Comparison of ENCODE assay signal across 8 mouse cellular contexts in the genomic region with DNA sequence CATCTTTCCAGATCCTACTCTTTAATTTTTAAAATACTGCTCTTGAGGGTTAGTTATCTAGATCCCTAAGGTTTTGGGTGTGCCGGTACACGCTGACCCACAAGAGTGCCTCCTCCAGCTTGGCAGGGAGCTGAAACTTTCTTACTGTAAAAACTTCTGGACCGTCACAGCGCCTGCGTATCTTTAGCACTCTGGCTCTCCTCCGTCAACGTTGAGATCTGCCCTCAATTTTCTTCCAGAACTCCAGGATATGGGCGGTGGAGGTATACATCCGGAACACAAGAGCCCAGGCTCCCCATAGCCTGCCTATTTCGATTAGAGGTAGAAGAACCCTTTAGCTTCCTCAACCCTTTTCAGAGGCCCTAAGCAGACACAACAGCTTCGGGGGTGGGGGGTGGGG. TPM values are rescaled to one million over a fixed set of nuclear protein-coding genes. Genes with fewer than 3 reads are reported as not detected.
A peak's percentile ranks its signal among the peaks of the same experiment; 100 is the strongest.
DNase-seq lines count a peak whose midpoint lies in the region; ATAC-seq and TF ChIP-seq lines count a peak whose summit lies in the region.

No protein-coding gene starts in this region.

- peak overlapping the region; percentile 100 for H3K4me2 ChIP-seq in heart, embryonic 12.5 days
- peak overlapping the region; percentile 99 for H3K4me2 ChIP-seq in limb, embryonic 12.5 days
- H3K4me2 ChIP-seq in midbrain, embryonic 16.5 days (ENCODE audit: low read length) = peak overlapping the region; percentile 98

- TF ChIP-seq CTCF in gastrocnemius, adult 2 months (IDR thresholded peaks at IDR 0.05) = no peak
- TF ChIP-seq CTCF in left cerebral cortex, adult 2 months (IDR thresholded peaks at IDR 0.05) = no peak

- WGBS in heart, embryonic 12.5 days = 19% methylated on average over 11 of the region's 11 CpGs
- 36% methylated on average over 11 of the region's 11 CpGs for WGBS in limb, embryonic 12.5 days
- 35% methylated on average over 11 of the region's 11 CpGs for WGBS in midbrain, embryonic 16.5 days

- peak; percentile 27 for ATAC-seq in heart, embryonic 12.5 days (ENCODE audit: insufficient number of reproducible peaks, low FRiP score)
- peak; percentile 4; the same call in 1 of the 2 replicates for ATAC-seq in limb, embryonic 12.5 days (ENCODE audit: insufficient number of reproducible peaks, insufficient read depth, low FRiP score, low TSS enrichment, low read depth)
- peak; percentile 10; the same call in 1 of the 2 replicates for ATAC-seq in midbrain, embryonic 16.5 days

- peaks cover 18% of the 10 kb centered on the region for H3K27me3 ChIP-seq in heart, embryonic 12.5 days (replicated peaks)
- H3K27me3 ChIP-seq in limb, embryonic 12.5 days = peaks cover 26% of the 10 kb centered on the region
- H3K27me3 ChIP-seq in midbrain, embryonic 16.5 days (ENCODE audit: control insufficient read depth, insufficient read depth, low read depth, low read length) = peaks cover 3% of the 10 kb centered on the region; the same call in 1 of the 2 replicates

- no peak for DNase-seq in gastrocnemius, adult 2 months
- DNase-seq in gastrocnemius, adult 8-10 months (ENCODE audit: low spot score in 2 of 2) = no peak
- DNase-seq in left cerebral cortex, postnatal 25 days (ENCODE audit: low spot score in 2 of 2) = no peak
- no peak for DNase-seq in left cerebral cortex, adult 2 months (ENCODE audit: extremely low spot score in 1 of 2, low spot score in 2 of 2)
- DNase-seq in natural killer cell, adult 2 months (ENCODE audit: low spot score in 2 of 2) = no peak

- intact Hi-C loops in gastrocnemius, adult 2 months (cut with DNase I) = loop anchor here (10.0 kb wide), 1 partner anchor 215 kb away; no protein-coding TSS in a partner anchor
- intact Hi-C loops in left cerebral cortex, postnatal 25 days (cut with DNase I) = loop anchor here (5.0 kb wide), 1 partner anchor 208 kb away; no protein-coding TSS in a partner anchor
- intact Hi-C loops in left cerebral cortex, adult 2 months (cut with DNase I) = loop anchor here (2.0 to 5.0 kb wide), 2 partner anchors 71 to 223 kb away; no protein-coding TSS in a partner anchor

- peaks cover 5% of the 10 kb centered on the region; the same call in 1 of the 2 replicates for H3K9me3 ChIP-seq in heart, embryonic 12.5 days (replicated peaks)
- H3K9me3 ChIP-seq in limb, embryonic 12.5 days = 0 out of 2 replicates have a peak, but pooled peaks cover 6% of the 10 kb centered on the region
- no peaks in the 10 kb centered on the region for H3K9me3 ChIP-seq in midbrain, embryonic 16.5 days (replicated peaks; ENCODE audit: control insufficient read depth, low read length, poor library complexity, severe bottlenecking)

- H3K4me3 ChIP-seq in gastrocnemius, adult 2 months = peak overlapping the region; percentile 73
- H3K4me3 ChIP-seq in heart, embryonic 12.5 days = peak overlapping the region; percentile 63
- H3K4me3 ChIP-seq in limb, embryonic 12.5 days (replicated peaks) = peak overlapping the region; percentile 58
- peak overlapping the region; percentile 56; the same call in 1 of the 2 replicates for H3K4me3 ChIP-seq in midbrain, embryonic 16.5 days (ENCODE audit: low read depth, low read length)
- H3K4me3 ChIP-seq in left cerebral cortex, adult 2 months = no peak overlapping the region

- no peak overlapping the region for H3K27ac ChIP-seq in gastrocnemius, adult 2 months
- no peak overlapping the region for H3K27ac ChIP-seq in heart, embryonic 12.5 days (ENCODE audit: poor library complexity, severe bottlenecking)
- no peak overlapping the region for H3K27ac ChIP-seq in limb, embryonic 12.5 days
- H3K27ac ChIP-seq in midbrain, embryonic 16.5 days (ENCODE audit: low read length) = no peak overlapping the region
- no peak overlapping the region for H3K27ac ChIP-seq in left cerebral cortex, adult 2 months

- 0 out of 2 replicates have a peak overlapping the region, but pooled peaks have one; percentile 73 for H3K9ac ChIP-seq in heart, embryonic 12.5 days
- H3K9ac ChIP-seq in limb, embryonic 12.5 days (replicated peaks) = no peak overlapping the region; the same call in 1 of the 2 replicates
- H3K9ac ChIP-seq in midbrain, embryonic 16.5 days (ENCODE audit: low read depth, low read length) = no peak overlapping the region

- no peaks in the 10 kb centered on the region for H3K36me3 ChIP-seq in heart, embryonic 12.5 days
- no peaks in the 10 kb centered on the region for H3K36me3 ChIP-seq in limb, embryonic 12.5 days
- H3K36me3 ChIP-seq in midbrain, embryonic 16.5 days (ENCODE audit: control insufficient read depth, insufficient read depth, low read length) = no peaks in the 10 kb centered on the region

- peaks cover 30% of the 10 kb centered on the region for H3K4me1 ChIP-seq in heart, embryonic 12.5 days (replicated peaks)
- H3K4me1 ChIP-seq in limb, embryonic 12.5 days (replicated peaks) = peaks cover 20% of the 10 kb centered on the region
- H3K4me1 ChIP-seq in midbrain, embryonic 16.5 days (ENCODE audit: control insufficient read depth, insufficient read depth, low read length) = peaks cover 16% of the 10 kb centered on the region

RNA-seq across cellular contexts. Expression of gene Nxnl2, which starts 0.6 kb away (rescaled TPM):
- under 1 TPM in 1 of 2 experiments, not detected in 1; 0.23 TPM for total RNA-seq in gastrocnemius, adult 2 months (2021)
- not detected for total RNA-seq in gastrocnemius, adult 8-10 months (2022)
- 1.1 and 1.5 TPM in 2 replicates for polyA plus RNA-seq in heart, embryonic 12.5 days (2016; fragmentation: Nextera tagmentation; extraction: Ambion mirVana)
- polyA plus RNA-seq in limb, embryonic 12.5 days (2016; fragmentation: Nextera tagmentation; extraction: Ambion mirVana) = 9.4 and 9.5 TPM in 2 replicates
- 3.2 and 3.9 TPM in 2 replicates for polyA plus RNA-seq in midbrain, embryonic 16.5 days (2015; fragmentation: Nextera tagmentation; extraction: Ambion mirVana)
- total RNA-seq in left cerebral cortex, postnatal 25 days (2021) = under 1 TPM; 0.30 to 0.41 TPM
- total RNA-seq in left cerebral cortex, adult 2 months (2021) = under 1 TPM in 1 of 2 experiments, not detected in 1; 0.44 TPM
